Mouse (Mus musculus): ENCODE data around the gene Il5. TPM values are rescaled to one million over a fixed set of nuclear protein-coding genes. Genes with fewer than 3 reads are reported as not detected.
A peak's percentile ranks its signal among the peaks of the same experiment; 100 is the strongest.

Il5 gene
- polyA plus RNA-seq (2014; fragmentation: Nextera tagmentation; extraction: Ambion mirVana), result not detected in 2 replicates

DNA sequence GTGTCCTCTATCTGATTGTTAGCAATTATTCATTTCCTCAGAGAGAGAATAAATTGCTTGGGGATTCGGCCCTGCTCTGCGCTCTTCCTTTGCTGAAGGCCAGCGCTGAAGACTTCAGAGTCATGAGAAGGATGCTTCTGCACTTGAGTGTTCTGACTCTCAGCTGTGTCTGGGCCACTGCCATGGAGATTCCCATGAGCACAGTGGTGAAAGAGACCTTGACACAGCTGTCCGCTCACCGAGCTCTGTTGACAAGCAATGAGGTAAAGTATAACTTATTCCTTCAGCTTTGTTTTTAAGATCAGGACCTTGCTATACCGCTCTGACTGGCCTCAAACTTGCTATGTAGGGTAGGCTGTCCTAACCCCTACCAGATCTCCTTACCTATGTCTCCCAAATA, at the start of gene Il5:
TSS of gene Il5 (plus strand) at position 80 of the 400 bp plus-strand sequence.
- 77% methylated on average over 6 of the region's 6 CpGs for WGBS
- no peak within 1 kb of the TSS for H3K27ac ChIP-seq (replicated peaks; ENCODE audit: low read depth, low read length)
- ATAC-seq (ENCODE audit: low read depth) (no peak), DNase-seq (ENCODE audit: low spot score) (peak; percentile 4)
- no peaks in the 10 kb centered on the region for H3K27me3 ChIP-seq (replicated peaks; ENCODE audit: control insufficient read depth, insufficient read depth, low read length)
- no peak within 1 kb of the TSS for H3K9ac ChIP-seq (ENCODE audit: low read depth, low read length)
- H3K4me3 ChIP-seq (ENCODE audit: low read depth, low read length), result no peak within 1 kb of the TSS
- H3K4me1 ChIP-seq (ENCODE audit: control insufficient read depth, insufficient read depth, low read length), result no peaks in the 10 kb centered on the region
- H3K36me3 ChIP-seq (ENCODE audit: control insufficient read depth, insufficient read depth, low read length), result no peaks in the 10 kb centered on the region
- no peak within 1 kb of the TSS for H3K4me2 ChIP-seq (ENCODE audit: low read depth, low read length)
- H3K9me3 ChIP-seq (ENCODE audit: control insufficient read depth, low read length), result no peaks in the 10 kb centered on the region

DNA sequence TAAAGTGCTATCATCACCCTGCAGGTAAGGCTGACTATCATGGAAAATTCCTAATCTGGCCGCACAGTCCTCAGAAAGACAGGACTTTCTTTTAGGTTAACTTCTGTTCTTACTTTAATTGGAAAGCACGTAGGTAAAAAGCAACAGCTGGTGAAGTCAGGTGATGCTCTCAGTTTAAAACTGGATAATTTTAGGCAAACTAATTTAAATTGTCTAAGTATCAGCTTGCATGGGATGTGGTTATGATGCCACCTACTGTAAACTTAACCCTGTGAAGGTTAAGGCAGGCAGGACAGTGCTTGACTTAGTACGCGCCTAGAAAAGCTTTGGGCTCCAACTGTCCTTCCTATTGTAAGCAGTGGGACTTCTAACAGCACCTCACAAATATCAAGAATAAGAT, 49.2 kb upstream of the Il5 start:
- peaks cover 72% of the 10 kb centered on the region for H3K36me3 ChIP-seq (ENCODE audit: control insufficient read depth, insufficient read depth, low read length)
- 90% methylated on average over 4 of the region's 4 CpGs for WGBS

DNA sequence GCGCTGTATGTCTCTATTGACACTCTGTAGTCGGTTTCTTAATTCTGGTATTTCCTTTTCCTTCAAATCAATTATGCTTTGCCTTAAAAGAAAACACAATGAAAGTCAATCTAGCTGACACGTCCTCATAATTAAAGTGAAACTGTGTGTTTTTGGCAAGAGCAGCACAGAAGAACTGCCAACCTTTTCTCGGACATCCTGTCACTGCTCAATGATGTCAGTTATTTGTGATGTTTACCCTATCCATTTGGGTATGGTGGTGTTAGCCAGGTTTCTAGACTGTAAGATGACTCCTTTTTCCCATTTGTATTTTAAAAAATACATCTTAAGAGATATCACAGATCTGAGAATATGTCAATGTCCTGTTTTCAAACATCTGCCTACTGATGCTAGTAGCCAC, 40.5 kb upstream of the Il5 start:
- no peak overlapping the region for H3K4me2 ChIP-seq (ENCODE audit: low read depth, low read length)
- no peaks in the 10 kb centered on the region for H3K27me3 ChIP-seq (replicated peaks; ENCODE audit: control insufficient read depth, insufficient read depth, low read length)
- no peak overlapping the region for H3K27ac ChIP-seq (replicated peaks; ENCODE audit: low read depth, low read length)
- no peaks in the 10 kb centered on the region for H3K9me3 ChIP-seq (ENCODE audit: control insufficient read depth, low read length)
- ATAC-seq (ENCODE audit: low read depth), result no peak
- DNase-seq (ENCODE audit: low spot score), result no peak
- no peak overlapping the region for H3K9ac ChIP-seq (ENCODE audit: low read depth, low read length)
- no peak overlapping the region for H3K4me3 ChIP-seq (ENCODE audit: low read depth, low read length)
- H3K36me3 ChIP-seq (ENCODE audit: control insufficient read depth, insufficient read depth, low read length), result peaks cover 71% of the 10 kb centered on the region
- H3K4me1 ChIP-seq (ENCODE audit: control insufficient read depth, insufficient read depth, low read length), result no peaks in the 10 kb centered on the region
- WGBS, result 90% methylated on average over 4 of the region's 4 CpGs

More for the DNA sequence above, 49.2 kb upstream of the Il5 start:
- H3K27me3 ChIP-seq (replicated peaks; ENCODE audit: control insufficient read depth, insufficient read depth, low read length), result no peaks in the 10 kb centered on the region
- H3K4me3 ChIP-seq (ENCODE audit: low read depth, low read length), result no peak overlapping the region
- H3K9me3 ChIP-seq (ENCODE audit: control insufficient read depth, low read length), result no peaks in the 10 kb centered on the region
- H3K9ac ChIP-seq (ENCODE audit: low read depth, low read length), result no peak overlapping the region
- no peak for DNase-seq (ENCODE audit: low spot score)
- no peak overlapping the region for H3K4me2 ChIP-seq (ENCODE audit: low read depth, low read length)
- ATAC-seq (ENCODE audit: low read depth), result no peak
- no peaks in the 10 kb centered on the region for H3K4me1 ChIP-seq (ENCODE audit: control insufficient read depth, insufficient read depth, low read length)
- no peak overlapping the region for H3K27ac ChIP-seq (replicated peaks; ENCODE audit: low read depth, low read length)

DNA sequence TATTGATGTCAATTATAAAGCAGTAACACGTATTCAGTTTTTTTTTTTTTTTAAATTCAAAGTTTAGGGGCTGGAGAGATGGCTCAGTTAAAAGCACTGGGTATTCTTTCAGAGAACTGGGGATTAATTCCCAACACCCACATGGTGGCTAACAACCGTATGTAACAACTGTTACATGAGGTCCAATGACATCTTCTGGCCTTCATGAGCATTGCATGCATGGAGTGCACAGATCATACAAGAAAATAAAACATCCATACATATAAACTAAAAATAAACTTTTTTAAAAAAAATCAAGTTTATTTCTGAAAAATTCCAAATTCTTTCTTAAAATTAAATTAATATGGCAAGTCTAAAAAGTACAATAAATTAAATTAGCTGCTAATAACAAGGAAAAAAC, 38.9 kb upstream of the Il5 start:
- H3K36me3 ChIP-seq (ENCODE audit: control insufficient read depth, insufficient read depth, low read length), result peaks cover 58% of the 10 kb centered on the region

DNA sequence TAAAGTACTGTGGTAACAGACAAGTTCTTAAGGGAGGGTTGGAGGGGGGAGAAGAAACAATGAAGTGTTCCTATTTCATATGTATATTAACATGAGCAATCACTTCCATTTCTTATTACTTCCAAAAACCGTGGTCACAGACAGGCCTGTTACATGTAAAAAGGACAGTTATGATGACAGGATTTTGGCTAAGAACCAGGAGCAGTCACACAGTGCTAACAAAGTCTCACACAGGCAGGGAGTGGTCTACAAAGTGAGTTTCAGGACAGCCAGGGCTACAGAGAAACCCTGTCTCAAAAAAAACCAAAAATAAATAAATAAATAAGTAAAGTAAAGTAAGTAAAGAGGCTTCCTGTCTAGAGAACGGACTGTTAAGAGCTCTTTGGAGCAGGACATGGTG, 38.4 kb upstream of the Il5 start:
- Histone ChIP-seq H3K4me1 (ENCODE audit: control insufficient read depth, insufficient read depth, low read length) (no peaks in the 10 kb centered on the region), H3K4me3 (ENCODE audit: low read depth, low read length) (no peak overlapping the region), H3K4me2 (ENCODE audit: low read depth, low read length) (no peak overlapping the region), H3K9ac (ENCODE audit: low read depth, low read length) (no peak overlapping the region), H3K27ac (replicated peaks; ENCODE audit: low read depth, low read length) (no peak overlapping the region), H3K9me3 (ENCODE audit: control insufficient read depth, low read length) (no peaks in the 10 kb centered on the region), H3K36me3 (ENCODE audit: control insufficient read depth, insufficient read depth, low read length) (peaks cover 54% of the 10 kb centered on the region), H3K27me3 (replicated peaks; ENCODE audit: control insufficient read depth, insufficient read depth, low read length) (no peaks in the 10 kb centered on the region)
- ATAC-seq (ENCODE audit: low read depth), result no peak
- peak; percentile 8 for DNase-seq (ENCODE audit: low spot score)
- 66% methylated on average over 2 of the region's 2 CpGs for WGBS

More for the DNA sequence above, 38.9 kb upstream of the Il5 start:
- Histone ChIP-seq H3K27ac (replicated peaks; ENCODE audit: low read depth, low read length) (no peak overlapping the region), H3K4me3 (ENCODE audit: low read depth, low read length) (no peak overlapping the region), H3K9me3 (ENCODE audit: control insufficient read depth, low read length) (no peaks in the 10 kb centered on the region), H3K9ac (ENCODE audit: low read depth, low read length) (no peak overlapping the region), H3K4me2 (ENCODE audit: low read depth, low read length) (no peak overlapping the region), H3K27me3 (replicated peaks; ENCODE audit: control insufficient read depth, insufficient read depth, low read length) (no peaks in the 10 kb centered on the region), H3K4me1 (ENCODE audit: control insufficient read depth, insufficient read depth, low read length) (no peaks in the 10 kb centered on the region)
- DNase-seq (ENCODE audit: low spot score) (no peak), ATAC-seq (ENCODE audit: low read depth) (no peak)
- 88% methylated on average over 2 of the region's 2 CpGs for WGBS

DNA sequence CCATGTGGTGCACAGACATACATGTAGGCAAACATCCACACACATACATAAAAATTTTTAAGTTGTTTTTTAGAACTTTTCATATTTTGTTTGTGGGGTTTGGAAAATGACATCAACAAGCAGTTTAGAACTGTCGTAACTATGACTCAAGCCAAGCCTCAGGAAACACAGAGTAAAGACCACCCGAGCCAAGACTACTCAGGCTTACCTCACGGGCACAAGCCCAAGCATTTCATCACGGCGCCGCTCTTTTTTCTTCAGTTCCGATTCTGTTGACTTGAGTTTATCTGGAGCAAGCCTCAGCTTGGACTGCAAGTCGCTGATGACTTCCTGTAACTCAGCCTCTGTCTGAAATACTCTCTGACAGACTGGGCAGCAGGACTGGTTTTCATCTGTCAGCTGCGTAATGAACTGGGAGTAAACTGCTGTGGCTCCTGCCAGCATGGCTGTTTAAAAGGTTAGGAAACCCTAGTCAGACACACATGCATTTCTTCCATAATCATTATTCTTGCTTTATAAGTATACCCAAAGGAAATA, 37.5 kb upstream of the Il5 start:
- Histone ChIP-seq H3K9ac (ENCODE audit: low read depth, low read length) (no peak overlapping the region), H3K9me3 (ENCODE audit: control insufficient read depth, low read length) (no peaks in the 10 kb centered on the region), H3K36me3 (ENCODE audit: control insufficient read depth, insufficient read depth, low read length) (peaks cover 51% of the 10 kb centered on the region), H3K27ac (replicated peaks; ENCODE audit: low read depth, low read length) (no peak overlapping the region), H3K4me1 (ENCODE audit: control insufficient read depth, insufficient read depth, low read length) (no peaks in the 10 kb centered on the region), H3K4me3 (ENCODE audit: low read depth, low read length) (no peak overlapping the region), H3K27me3 (replicated peaks; ENCODE audit: control insufficient read depth, insufficient read depth, low read length) (no peaks in the 10 kb centered on the region), H3K4me2 (ENCODE audit: low read depth, low read length) (no peak overlapping the region)
- ATAC-seq (ENCODE audit: low read depth) (no peak), DNase-seq (ENCODE audit: low spot score) (peak; percentile 9)
- 84% methylated on average over 9 of the region's 9 CpGs for WGBS

DNA sequence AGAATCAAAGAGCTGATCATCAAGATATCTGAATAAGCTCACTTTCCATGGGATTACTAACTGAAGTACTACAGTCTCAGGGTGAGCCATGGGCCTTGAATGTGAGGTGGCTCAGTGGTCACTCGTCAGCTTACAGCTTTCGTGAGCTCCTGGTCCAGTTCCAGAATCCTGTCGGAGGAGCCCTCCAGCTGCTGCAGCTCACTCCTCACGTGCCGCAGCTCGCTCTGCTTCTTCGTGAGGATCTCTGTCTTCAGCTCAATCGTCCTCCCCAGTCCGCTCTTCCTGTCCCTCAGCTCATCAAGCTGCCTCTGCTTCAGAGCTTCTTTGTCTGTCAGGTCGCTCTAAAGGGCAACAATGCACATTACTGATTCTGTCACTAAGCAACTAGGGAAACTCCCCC, 28.6 kb upstream of the Il5 start:
- ATAC-seq (ENCODE audit: low read depth) (no peak), DNase-seq (ENCODE audit: low spot score) (peak; percentile 5)
- H3K4me2 ChIP-seq (ENCODE audit: low read depth, low read length), result no peak overlapping the region
- 62% methylated on average over 10 of the region's 10 CpGs for WGBS
- peaks cover 46% of the 10 kb centered on the region for H3K36me3 ChIP-seq (ENCODE audit: control insufficient read depth, insufficient read depth, low read length)
- H3K9me3 ChIP-seq (ENCODE audit: control insufficient read depth, low read length), result no peaks in the 10 kb centered on the region
- no peak overlapping the region for H3K9ac ChIP-seq (ENCODE audit: low read depth, low read length)
- H3K27ac ChIP-seq (replicated peaks; ENCODE audit: low read depth, low read length), result no peak overlapping the region
- H3K4me1 ChIP-seq (ENCODE audit: control insufficient read depth, insufficient read depth, low read length), result no peaks in the 10 kb centered on the region
- H3K27me3 ChIP-seq (replicated peaks; ENCODE audit: control insufficient read depth, insufficient read depth, low read length), result no peaks in the 10 kb centered on the region
- no peak overlapping the region for H3K4me3 ChIP-seq (ENCODE audit: low read depth, low read length)

DNA sequence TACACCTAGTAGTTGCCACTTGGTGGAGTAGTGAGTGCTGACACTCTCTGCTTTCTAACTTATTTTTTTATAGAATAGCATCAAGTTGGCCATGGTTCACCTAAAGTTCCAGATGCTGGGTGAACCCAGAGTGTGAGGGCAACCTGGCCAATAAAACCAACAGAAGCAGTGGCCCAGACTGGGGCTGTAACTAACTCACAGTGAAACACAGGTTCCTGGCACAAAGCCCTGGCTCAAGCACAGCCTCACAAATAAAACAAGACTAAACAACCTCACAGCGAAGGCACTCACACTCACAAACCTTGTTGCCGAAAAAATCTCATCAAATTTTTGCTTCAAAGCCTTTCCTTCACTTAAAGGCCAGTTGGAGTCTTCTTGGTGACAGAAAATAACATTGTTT, 22.1 kb upstream of the Il5 start:
- Histone ChIP-seq H3K36me3 (ENCODE audit: control insufficient read depth, insufficient read depth, low read length) (peaks cover 68% of the 10 kb centered on the region), H3K9me3 (ENCODE audit: control insufficient read depth, low read length) (no peaks in the 10 kb centered on the region), H3K4me1 (ENCODE audit: control insufficient read depth, insufficient read depth, low read length) (no peaks in the 10 kb centered on the region), H3K9ac (ENCODE audit: low read depth, low read length) (no peak overlapping the region), H3K27ac (replicated peaks; ENCODE audit: low read depth, low read length) (no peak overlapping the region), H3K27me3 (replicated peaks; ENCODE audit: control insufficient read depth, insufficient read depth, low read length) (no peaks in the 10 kb centered on the region), H3K4me3 (ENCODE audit: low read depth, low read length) (no peak overlapping the region), H3K4me2 (ENCODE audit: low read depth, low read length) (no peak overlapping the region)
- ATAC-seq (ENCODE audit: low read depth), result no peak
- WGBS, result 88% methylated on average over 2 of the region's 2 CpGs
- DNase-seq (ENCODE audit: low spot score), result no peak

DNA sequence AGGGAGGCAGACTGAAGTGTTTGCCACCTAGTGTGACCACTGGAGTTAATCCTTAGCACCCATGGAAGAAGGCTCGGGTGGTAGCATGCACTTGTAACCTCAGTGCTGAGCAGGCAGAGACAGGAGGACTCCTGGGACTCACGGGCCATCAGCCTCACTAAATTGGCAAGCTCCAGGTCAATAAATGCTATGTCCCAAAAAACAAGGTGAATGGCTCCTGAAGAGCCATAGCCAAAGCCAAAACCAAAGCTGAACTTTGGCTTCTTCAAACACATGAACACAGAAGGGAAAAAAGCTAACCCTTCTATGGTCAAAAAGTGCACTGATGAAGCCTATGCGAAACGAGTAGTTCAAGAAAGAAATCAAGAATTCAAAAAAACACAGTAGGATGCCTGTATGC, 21.2 kb upstream of the Il5 start:
- Histone ChIP-seq H3K27me3 (replicated peaks; ENCODE audit: control insufficient read depth, insufficient read depth, low read length) (no peaks in the 10 kb centered on the region), H3K4me1 (ENCODE audit: control insufficient read depth, insufficient read depth, low read length) (no peaks in the 10 kb centered on the region), H3K4me3 (ENCODE audit: low read depth, low read length) (no peak overlapping the region), H3K27ac (replicated peaks; ENCODE audit: low read depth, low read length) (no peak overlapping the region), H3K36me3 (ENCODE audit: control insufficient read depth, insufficient read depth, low read length) (peaks cover 72% of the 10 kb centered on the region), H3K4me2 (ENCODE audit: low read depth, low read length) (no peak overlapping the region), H3K9me3 (ENCODE audit: control insufficient read depth, low read length) (no peaks in the 10 kb centered on the region), H3K9ac (ENCODE audit: low read depth, low read length) (no peak overlapping the region)
- no peak for DNase-seq (ENCODE audit: low spot score)
- 94% methylated on average over 4 of the region's 4 CpGs for WGBS
- ATAC-seq (ENCODE audit: low read depth), result no peak
